Mouse (Mus musculus) midbrain, embryonic 15.5 days (tissue): ENCODE measurements around the gene Jph3. TPM values are rescaled to one million over a fixed set of nuclear protein-coding genes. Genes with fewer than 3 reads are reported as not detected.

Experiments used
- ATAC-seq: fragments of 200-750 bp; cut with Nextera tagmentation; replicated peaks from 2 replicates; pipeline ENCODE4 v1.8.0; 2017; ENCODE audit warnings: moderate TSS enrichment
- H3K27ac ChIP-seq: fragments of 300-500 bp; sonication (generic); 2 replicates; pipeline ENCODE4 v1.5.1; 2015; ENCODE audit warnings: mild to moderate bottlenecking, inconsistent platforms
- H3K27me3 ChIP-seq: fragments of 300-500 bp; sonication (generic); replicated peaks from 2 replicates; pipeline ENCODE4 v1.6.1; 2015; ENCODE audit warnings: inconsistent platforms
- H3K36me3 ChIP-seq: fragments of 300-500 bp; sonication (generic); replicated peaks from 2 replicates; pipeline ENCODE4 v1.6.1; 2015; ENCODE audit warnings: inconsistent platforms
- H3K4me1 ChIP-seq: fragments of 300-500 bp; sonication (generic); 2 replicates; pipeline ENCODE4 v1.6.1; 2015; ENCODE audit warnings: inconsistent platforms
- H3K4me2 ChIP-seq: fragments of 300-500 bp; sonication (generic); 2 replicates; pipeline ENCODE4 v1.6.1; 2015; ENCODE audit warnings: inconsistent platforms, mild to moderate bottlenecking, moderate library complexity
- H3K4me3 ChIP-seq: fragments of 300-500 bp; sonication (generic); 2 replicates; pipeline ENCODE4 v1.5.1; 2015; ENCODE audit warnings: mild to moderate bottlenecking, inconsistent platforms
- H3K9ac ChIP-seq: fragments of 300-500 bp; sonication (generic); 2 replicates; pipeline ENCODE4 v1.6.1; 2015; ENCODE audit warnings: mild to moderate bottlenecking, inconsistent platforms
- H3K9me3 ChIP-seq: fragments of 300-500 bp; sonication (generic); 2 replicates; pipeline ENCODE4 v1.6.1; 2016; ENCODE audit warnings: inconsistent platforms
- WGBS: fragments of 180-500 bp; shearing (Covaris S2); methylation state at CpG from one replicate; pipeline ENCODE4 v1.1.7; 2015; ENCODE audit warnings: mixed read lengths; 5-methylcytosine and 5-hydroxymethylcytosine counted together
- polyA plus RNA-seq: library from polyadenylated mRNA; unstranded; fragments of >200 nt; fragmentation: Nextera tagmentation; extraction: Ambion mirVana; gene quantifications from 2 replicates; pipeline ENCODE4 v1.2.1, GENCODE M21; 2015

The Jph3 gene
- polyA plus RNA-seq, 1 experiment from 2014 or later: 114 TPM

GRCm38 (mm10) chr8:121731060-121731459 lies 1.6 kb downstream of the Jph3 start:
- ATAC-seq: peak; percentile 43; the same call in 1 of the 2 replicates
- Histone ChIP-seq H3K9ac (peak overlapping the region; percentile 76), H3K36me3 (no peaks in the 10 kb centered on the region), H3K4me2 (peak overlapping the region; percentile 91), H3K9me3 (no peaks in the 10 kb centered on the region), H3K27ac (0 out of 2 replicates have a peak overlapping the region, but pooled peaks have one; percentile 17), H3K4me3 (peak overlapping the region; percentile 81), H3K27me3 (peaks cover 10% of the 10 kb centered on the region), H3K4me1 (peaks cover 23% of the 10 kb centered on the region)
- under 1% methylated on average over 11 of the region's 11 CpGs for WGBS

- Histone ChIP-seq H3K4me1 (peaks cover 23% of the 10 kb centered on the region), H3K27ac (0 out of 2 replicates have a peak overlapping the region, but pooled peaks have one; percentile 39), H3K4me3 (peak overlapping the region; percentile 81), H3K4me2 (peak overlapping the region; percentile 91), H3K36me3 (no peaks in the 10 kb centered on the region), H3K27me3 (peaks cover 10% of the 10 kb centered on the region), H3K9me3 (no peaks in the 10 kb centered on the region), H3K9ac (peak overlapping the region; percentile 76)
- 3% methylated on average over 26 of the region's 26 CpGs for WGBS
- ATAC-seq: peak; percentile 32; the same call in 1 of the 2 replicates
These were observed 2.3 kb downstream of the Jph3 start for GRCm38 (mm10) chr8:121731471-121732333.

- Histone ChIP-seq H3K27me3 (peaks cover 10% of the 10 kb centered on the region), H3K4me3 (peak overlapping the region; percentile 81), H3K27ac (no peak overlapping the region), H3K36me3 (no peaks in the 10 kb centered on the region), H3K9ac (peak overlapping the region; percentile 76), H3K4me1 (peaks cover 23% of the 10 kb centered on the region), H3K9me3 (no peaks in the 10 kb centered on the region), H3K4me2 (peak overlapping the region; percentile 91)
- no peak for ATAC-seq
- 54% methylated on average over 4 of the region's 4 CpGs for WGBS
These were observed 2.9 kb downstream of the Jph3 start for GRCm38 (mm10) chr8:121732334-121732665.

- Histone ChIP-seq H3K27ac (no peak overlapping the region), H3K4me2 (no peak overlapping the region)
- ATAC-seq: no peak
These were observed 4.8 kb downstream of the Jph3 start for GRCm38 (mm10) chr8:121734262-121734661.

GRCm38 (mm10) chr8:121736236-121736635 lies 6.8 kb downstream of the Jph3 start:
- Histone ChIP-seq H3K4me2 (no peak overlapping the region), H3K4me1 (peaks cover 19% of the 10 kb centered on the region), H3K27me3 (no peaks in the 10 kb centered on the region; the same call in 1 of the 2 replicates), H3K9ac (no peak overlapping the region), H3K27ac (no peak overlapping the region), H3K9me3 (no peaks in the 10 kb centered on the region), H3K36me3 (no peaks in the 10 kb centered on the region), H3K4me3 (no peak overlapping the region)
- 19% methylated on average over 7 of the region's 7 CpGs for WGBS
- no peak for ATAC-seq

More at GRCm38 (mm10) chr8:121734262-121734661, 4.8 kb downstream of the Jph3 start:
- WGBS: 91% methylated on average over 16 of the region's 16 CpGs
- Histone ChIP-seq H3K36me3 (no peaks in the 10 kb centered on the region), H3K9ac (no peak overlapping the region), H3K27me3 (no peaks in the 10 kb centered on the region; the same call in none of the 2 replicates), H3K4me1 (peaks cover 23% of the 10 kb centered on the region), H3K9me3 (no peaks in the 10 kb centered on the region), H3K4me3 (no peak overlapping the region)

- H3K9me3 ChIP-seq: no peaks in the 10 kb centered on the region
- ATAC-seq: no peak
- H3K27ac ChIP-seq: no peak overlapping the region
- H3K36me3 ChIP-seq: no peaks in the 10 kb centered on the region
- H3K27me3 ChIP-seq: no peaks in the 10 kb centered on the region
- no peaks in the 10 kb centered on the region for H3K4me1 ChIP-seq
- no peak overlapping the region for H3K4me2 ChIP-seq
- no peak overlapping the region for H3K9ac ChIP-seq
- 92% methylated on average over 10 of the region's 10 CpGs for WGBS
- H3K4me3 ChIP-seq: no peak overlapping the region
These were observed 11.3 kb downstream of the Jph3 start for GRCm38 (mm10) chr8:121740721-121741120.

GRCm38 (mm10) chr8:121749501-121749900 lies 20.1 kb downstream of the Jph3 start:
- H3K27me3 ChIP-seq: no peaks in the 10 kb centered on the region
- no peak overlapping the region for H3K4me2 ChIP-seq
- no peak overlapping the region for H3K9ac ChIP-seq
- 83% methylated on average over 9 of the region's 9 CpGs for WGBS
- no peaks in the 10 kb centered on the region for H3K4me1 ChIP-seq
- ATAC-seq: no peak
- no peaks in the 10 kb centered on the region for H3K9me3 ChIP-seq
- H3K27ac ChIP-seq: no peak overlapping the region
- H3K4me3 ChIP-seq: no peak overlapping the region
- H3K36me3 ChIP-seq: 0 out of 2 replicates have a peak, but pooled peaks cover 6% of the 10 kb centered on the region

- Histone ChIP-seq H3K9ac (no peak overlapping the region), H3K27ac (no peak overlapping the region), H3K4me3 (no peak overlapping the region), H3K27me3 (no peaks in the 10 kb centered on the region), H3K36me3 (0 out of 2 replicates have a peak, but pooled peaks cover 6% of the 10 kb centered on the region), H3K4me2 (no peak overlapping the region), H3K9me3 (no peaks in the 10 kb centered on the region), H3K4me1 (no peaks in the 10 kb centered on the region)
- ATAC-seq: no peak
- WGBS: 41% methylated on average over 3 of the region's 3 CpGs
These were observed 21.1 kb downstream of the Jph3 start for GRCm38 (mm10) chr8:121750512-121750911.

GRCm38 (mm10) chr8:121751407-121751806 lies 22.0 kb downstream of the Jph3 start:
- no peak for ATAC-seq
- no peaks in the 10 kb centered on the region for H3K4me1 ChIP-seq
- no peaks in the 10 kb centered on the region for H3K27me3 ChIP-seq
- H3K4me2 ChIP-seq: no peak overlapping the region
- H3K4me3 ChIP-seq: no peak overlapping the region
- 25% methylated on average over 3 of the region's 3 CpGs for WGBS
- 0 out of 2 replicates have a peak, but pooled peaks cover 6% of the 10 kb centered on the region for H3K36me3 ChIP-seq
- no peak overlapping the region for H3K9ac ChIP-seq
- H3K9me3 ChIP-seq: no peaks in the 10 kb centered on the region
- no peak overlapping the region for H3K27ac ChIP-seq

- no peak overlapping the region for H3K27ac ChIP-seq
- H3K4me2 ChIP-seq: no peak overlapping the region
- no peak overlapping the region for H3K9ac ChIP-seq
- no peak overlapping the region for H3K4me3 ChIP-seq
- 0 out of 2 replicates have a peak, but pooled peaks cover 2% of the 10 kb centered on the region for H3K4me1 ChIP-seq
- H3K9me3 ChIP-seq: no peaks in the 10 kb centered on the region
- H3K36me3 ChIP-seq: 0 out of 2 replicates have a peak, but pooled peaks cover 2% of the 10 kb centered on the region
- no peaks in the 10 kb centered on the region for H3K27me3 ChIP-seq
- ATAC-seq: no peak
- 84% methylated on average over 12 of the region's 12 CpGs for WGBS
These were observed 29.0 kb downstream of the Jph3 start for GRCm38 (mm10) chr8:121758470-121758869.

GRCm38 (mm10) chr8:121760484-121760883 lies 31.1 kb downstream of the Jph3 start:
- Histone ChIP-seq H3K9ac (no peak overlapping the region), H3K4me2 (no peak overlapping the region), H3K36me3 (no peaks in the 10 kb centered on the region), H3K27ac (no peak overlapping the region), H3K27me3 (no peaks in the 10 kb centered on the region), H3K4me1 (0 out of 2 replicates have a peak, but pooled peaks cover 5% of the 10 kb centered on the region), H3K4me3 (no peak overlapping the region), H3K9me3 (no peaks in the 10 kb centered on the region)
- WGBS: 78% methylated on average over 7 of the region's 7 CpGs
- ATAC-seq: no peak

GRCm38 (mm10) chr8:121761480-121761879 lies 32.1 kb downstream of the Jph3 start:
- 35% methylated on average over 10 of the region's 10 CpGs for WGBS
- no peak for ATAC-seq

More at GRCm38 (mm10) chr8:121761480-121761879, 32.1 kb downstream of the Jph3 start:
- 0 out of 2 replicates have a peak, but pooled peaks cover 5% of the 10 kb centered on the region for H3K4me1 ChIP-seq
- H3K36me3 ChIP-seq: no peaks in the 10 kb centered on the region
- H3K9ac ChIP-seq: no peak overlapping the region
- H3K4me3 ChIP-seq: no peak overlapping the region
- H3K4me2 ChIP-seq: no peak overlapping the region
- H3K27ac ChIP-seq: no peak overlapping the region
- H3K27me3 ChIP-seq: no peaks in the 10 kb centered on the region
- H3K9me3 ChIP-seq: no peaks in the 10 kb centered on the region
